Mouse (Mus musculus): ENCODE measurements around the gene Rac3. TPM values are rescaled to one million over a fixed set of nuclear protein-coding genes. Genes with fewer than 3 reads are reported as not detected.
"Not testable (repeated sequence)": the region's sequence is repeated elsewhere in the genome, so short reads cannot be mapped to it uniquely, and the experiment has no call there.

The Rac3 gene
- polyA plus RNA-seq, 1 experiment from 2014 or later = 58.2 TPM

DNA sequence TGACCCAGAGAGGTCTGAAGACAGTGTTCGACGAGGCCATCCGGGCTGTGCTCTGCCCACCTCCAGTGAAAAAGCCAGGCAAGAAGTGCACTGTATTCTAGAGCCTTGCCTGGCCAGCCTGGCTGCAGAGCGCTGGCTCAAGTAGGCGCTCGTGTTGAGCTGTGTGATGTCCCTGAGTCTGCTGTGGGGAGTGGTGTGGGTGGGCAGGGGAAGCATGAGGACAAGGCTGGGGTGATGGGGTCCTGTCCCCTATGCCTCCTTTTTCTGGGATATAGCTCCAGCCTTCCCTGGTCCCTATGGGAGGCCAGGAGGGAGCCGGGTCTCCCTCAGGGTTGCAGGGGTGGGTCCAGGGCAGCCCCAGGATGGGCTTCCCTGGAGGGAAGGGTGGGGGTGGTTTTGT, 2.2 kb downstream of the Rac3 start:
- Histone ChIP-seq H3K27me3 (ENCODE audit: insufficient read depth, poor library complexity, severe bottlenecking) (peaks cover 58% of the 10 kb centered on the region), H3K9me3 (no peaks in the 10 kb centered on the region), H3K36me3 (peaks cover 27% of the 10 kb centered on the region), H3K27ac (no peak overlapping the region), H3K4me1 (replicated peaks) (peaks cover 40% of the 10 kb centered on the region), H3K4me3 (no peak overlapping the region)
- WGBS = 79% methylated on average over 7 of the region's 7 CpGs
- DNase-seq (ENCODE audit: low spot score) = no peak

DNA sequence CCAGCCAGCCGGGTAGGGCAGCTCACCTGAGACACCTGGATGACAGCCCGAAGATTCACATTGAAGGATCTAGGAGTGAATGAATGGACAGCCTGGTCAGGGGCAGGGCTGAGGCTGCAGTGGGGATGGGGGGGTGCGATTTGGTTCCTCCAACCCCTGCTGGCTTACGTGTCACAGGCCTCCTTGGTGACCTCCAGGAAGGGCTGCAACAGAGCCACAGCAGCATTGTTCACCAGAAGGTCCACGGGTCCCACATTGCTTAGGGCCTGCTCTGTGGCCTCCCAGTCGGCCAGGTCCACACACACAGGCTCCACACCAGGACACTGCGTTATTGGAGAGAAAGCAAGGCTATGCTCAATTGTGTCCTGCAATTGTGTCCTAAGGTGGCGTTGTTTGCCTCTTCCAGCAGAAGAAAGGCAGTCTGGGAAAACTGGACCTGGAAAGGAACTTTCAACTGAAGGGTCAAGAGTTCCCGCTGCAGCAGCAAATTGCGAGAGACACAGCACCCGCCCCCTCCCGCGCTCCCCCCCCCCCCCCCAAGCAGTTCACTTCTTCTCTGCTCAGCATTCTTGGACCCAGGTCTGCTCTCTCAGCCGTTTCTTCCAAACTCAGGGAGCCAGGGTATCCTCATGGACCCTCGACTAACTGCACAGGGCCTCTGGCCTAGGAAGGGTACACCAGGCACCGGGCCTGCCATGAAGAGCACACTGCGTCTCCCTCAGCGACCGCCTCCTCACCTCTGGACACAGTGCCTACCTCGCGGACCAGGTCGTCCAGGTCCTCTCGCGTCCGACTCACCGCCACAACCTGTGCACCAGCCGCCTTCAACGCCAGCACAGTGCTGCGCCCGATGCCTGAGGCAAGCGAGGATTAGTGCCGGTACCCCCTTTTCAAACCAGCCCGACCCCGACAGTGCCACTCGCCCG, 5.2 kb downstream of the Rac3 start:
- H3K9me3 ChIP-seq = no peaks in the 10 kb centered on the region
- peaks cover 38% of the 10 kb centered on the region for H3K4me1 ChIP-seq (replicated peaks)
- 15% methylated on average over 36 of the region's 36 CpGs for WGBS
- peak overlapping the region; percentile 68 for H3K4me3 ChIP-seq
- DNase-seq (ENCODE audit: low spot score) = no peak
- H3K27ac ChIP-seq = peak overlapping the region; percentile 66
- H3K27me3 ChIP-seq (ENCODE audit: insufficient read depth, poor library complexity, severe bottlenecking) = peaks cover 71% of the 10 kb centered on the region
- H3K36me3 ChIP-seq = 0 out of 2 replicates have a peak, but pooled peaks cover 9% of the 10 kb centered on the region

DNA sequence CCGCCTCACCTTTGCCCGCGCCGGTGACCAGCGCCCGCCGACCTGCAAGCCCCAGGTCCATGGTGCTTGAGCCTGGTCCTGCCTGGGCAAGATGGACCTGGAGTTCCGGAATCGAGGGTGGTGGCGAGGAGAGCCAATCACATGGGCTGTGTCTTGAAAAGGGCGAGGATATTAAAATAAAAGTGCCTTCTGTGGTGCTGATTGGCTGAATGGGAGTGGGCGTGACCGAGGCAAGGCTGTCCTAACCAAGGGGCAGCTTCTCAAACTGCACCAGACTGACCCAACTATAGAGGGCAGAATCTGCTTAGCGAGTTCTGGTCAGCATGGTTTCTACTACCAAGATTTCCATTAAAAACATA, 5.9 kb downstream of the Rac3 start, which contains the start of gene Dcxr:
TSS of gene Dcxr (minus strand) at position 113 of the 359 bp plus-strand sequence.
- Histone ChIP-seq H3K4me1 (replicated peaks) (peaks cover 32% of the 10 kb centered on the region), H3K4me3 (peak within 1 kb of the TSS; percentile 68), H3K9me3 (no peaks in the 10 kb centered on the region), H3K27me3 (ENCODE audit: insufficient read depth, poor library complexity, severe bottlenecking) (peaks cover 69% of the 10 kb centered on the region), H3K27ac (peak within 1 kb of the TSS; percentile 66), H3K36me3 (0 out of 2 replicates have a peak, but pooled peaks cover 9% of the 10 kb centered on the region)
- under 1% methylated on average over 14 of the region's 14 CpGs for WGBS
- peak; percentile 90 for DNase-seq (ENCODE audit: low spot score)

DNA sequence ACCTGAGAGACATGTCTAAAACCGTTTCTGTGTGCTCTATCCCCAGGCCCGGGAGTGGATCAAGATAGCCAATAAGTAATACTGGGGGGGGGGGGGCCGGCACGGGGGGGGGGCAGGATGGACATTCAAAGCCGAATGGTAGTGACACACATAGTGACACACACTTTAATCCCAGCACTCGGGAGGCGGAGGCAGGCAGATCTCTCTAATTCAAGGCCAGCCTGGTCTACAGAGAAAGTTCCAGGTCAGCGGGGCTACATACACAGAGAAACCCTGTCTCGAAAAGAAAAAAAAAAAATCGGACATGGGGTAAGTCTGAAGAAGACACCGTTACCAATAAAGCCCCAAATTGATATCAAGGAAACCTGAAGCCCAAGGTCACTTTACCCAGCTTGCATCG, 6.3 kb downstream of the Rac3 start:
- H3K36me3 ChIP-seq = 0 out of 2 replicates have a peak, but pooled peaks cover 9% of the 10 kb centered on the region
- H3K27ac ChIP-seq = no peak overlapping the region
- H3K4me3 ChIP-seq = peak overlapping the region; percentile 68; the same call in 1 of the 2 replicates
- 62% methylated on average over 12 of the region's 12 CpGs for WGBS
- no peaks in the 10 kb centered on the region for H3K9me3 ChIP-seq
- DNase-seq (ENCODE audit: low spot score) = no peak
- peaks cover 65% of the 10 kb centered on the region for H3K27me3 ChIP-seq (ENCODE audit: insufficient read depth, poor library complexity, severe bottlenecking)
- peaks cover 28% of the 10 kb centered on the region for H3K4me1 ChIP-seq (replicated peaks)

DNA sequence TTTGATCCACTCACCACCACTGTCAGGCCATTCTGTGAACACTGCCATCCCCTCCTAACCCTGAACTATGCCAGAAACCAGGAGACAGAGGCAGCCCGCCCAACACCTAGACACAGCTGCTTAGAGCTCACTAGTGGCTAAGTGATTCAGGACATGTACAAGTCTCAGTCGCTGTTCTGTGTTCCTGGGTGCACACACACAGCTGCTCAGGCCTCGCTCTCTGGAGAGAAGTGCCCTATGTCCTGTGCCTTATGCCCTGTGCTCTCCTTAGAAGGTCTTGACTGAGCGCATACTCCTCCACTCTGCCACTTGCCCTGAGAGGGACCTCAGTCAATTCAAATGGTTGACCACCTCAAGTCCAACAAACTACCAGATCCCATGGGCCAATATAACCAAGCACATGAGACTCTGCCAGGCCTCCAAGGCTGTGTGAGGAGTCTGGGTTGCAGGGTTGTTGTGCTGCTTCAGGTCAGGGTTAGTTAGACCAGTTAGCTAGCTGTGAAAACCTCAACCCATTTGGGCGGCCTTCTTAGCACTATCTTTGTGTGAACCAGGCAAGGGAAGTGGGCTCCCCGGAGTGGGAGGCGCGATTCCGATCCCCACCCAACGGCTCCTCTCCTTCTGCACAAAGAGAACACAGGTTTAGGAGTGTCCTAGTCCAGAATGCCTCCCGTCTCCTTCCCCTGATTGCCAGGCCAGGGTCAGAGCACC, 7.4 kb downstream of the Rac3 start:
- Histone ChIP-seq H3K4me1 (replicated peaks) (peaks cover 26% of the 10 kb centered on the region), H3K36me3 (0 out of 2 replicates have a peak, but pooled peaks cover 5% of the 10 kb centered on the region), H3K9me3 (no peaks in the 10 kb centered on the region), H3K27me3 (ENCODE audit: insufficient read depth, poor library complexity, severe bottlenecking) (peaks cover 58% of the 10 kb centered on the region), H3K27ac (peak overlapping the region; percentile 64), H3K4me3 (peak overlapping the region; percentile 36)
- WGBS = 70% methylated on average over 11 of the region's 11 CpGs
- no peak for DNase-seq (ENCODE audit: low spot score)

DNA sequence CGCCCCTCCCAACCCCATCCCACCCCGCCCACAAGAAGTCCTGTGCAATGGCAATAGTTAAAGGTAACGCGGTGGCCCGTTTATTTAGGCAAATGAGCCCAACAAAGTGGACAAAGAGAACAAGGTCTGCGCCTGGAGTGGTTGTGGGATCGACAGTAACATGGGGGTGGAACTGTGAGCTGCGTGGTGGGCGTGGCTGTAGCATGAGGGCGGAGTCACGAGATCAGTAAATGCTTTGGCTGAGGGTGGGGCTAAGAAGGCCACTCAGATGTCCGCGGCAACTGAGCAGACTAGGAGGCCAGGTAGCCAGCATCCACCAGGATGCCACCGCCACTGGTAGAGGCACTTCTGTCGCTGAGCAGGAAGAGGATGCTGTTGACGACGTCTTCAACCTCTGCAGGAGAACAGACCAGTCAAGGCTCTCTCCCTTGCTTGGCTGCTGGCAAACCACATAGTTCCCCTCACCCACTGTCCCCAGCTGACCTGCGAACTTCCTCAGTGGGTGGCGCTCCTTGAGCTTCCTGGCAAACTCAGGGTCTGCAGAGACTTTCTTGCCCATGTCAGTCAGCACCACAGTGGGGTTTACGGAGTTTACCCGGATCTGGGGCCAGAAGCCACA, 8.3 kb downstream of the Rac3 start:
- 2% methylated on average over 17 of the region's 21 CpGs for WGBS
- peak overlapping the region; percentile 64 for H3K27ac ChIP-seq
- peak; percentile 56 for DNase-seq (ENCODE audit: low spot score)
- not testable (repeated sequence) for H3K9me3 ChIP-seq, H3K36me3 ChIP-seq
- H3K27me3 ChIP-seq (ENCODE audit: insufficient read depth, poor library complexity, severe bottlenecking) = peaks cover 57% of the 10 kb centered on the region
- H3K4me3 ChIP-seq = peak overlapping the region; percentile 36
- H3K4me1 ChIP-seq (replicated peaks) = peaks cover 26% of the 10 kb centered on the region

DNA sequence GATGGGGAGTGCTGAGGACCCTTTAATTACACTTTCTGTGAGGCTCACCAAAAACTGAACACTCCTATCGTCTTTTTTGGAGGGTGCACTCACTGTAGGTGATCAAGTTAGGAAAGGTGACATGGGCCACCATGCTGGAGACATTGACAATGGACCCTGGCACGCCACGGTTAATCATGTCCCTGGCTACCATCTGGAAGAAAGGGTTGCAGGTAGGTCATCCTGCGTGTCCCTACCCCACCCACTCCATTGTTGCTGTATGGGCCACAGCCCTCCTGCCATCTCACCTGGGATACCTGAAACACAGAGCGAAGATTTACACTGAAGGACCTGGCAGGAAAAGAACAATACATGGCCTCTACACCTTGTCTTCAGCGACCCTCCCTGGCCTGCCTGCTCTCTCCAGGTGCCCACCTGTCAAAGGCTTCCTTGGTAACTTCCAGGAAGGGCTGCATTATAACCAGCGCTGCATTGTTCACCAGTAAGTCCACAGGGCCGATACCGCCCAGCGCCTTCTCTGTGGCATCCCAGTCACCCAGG, 9.1 kb downstream of the Rac3 start:
- Histone ChIP-seq H3K27ac (no peak overlapping the region), H3K4me3 (no peak overlapping the region), H3K27me3 (ENCODE audit: insufficient read depth, poor library complexity, severe bottlenecking) (peaks cover 51% of the 10 kb centered on the region), H3K9me3 (no peaks in the 10 kb centered on the region), H3K36me3 (0 out of 2 replicates have a peak, but pooled peaks cover 2% of the 10 kb centered on the region), H3K4me1 (replicated peaks) (peaks cover 26% of the 10 kb centered on the region)
- 87% methylated on average over 10 of the region's 10 CpGs for WGBS
- no peak for DNase-seq (ENCODE audit: low spot score)

DNA sequence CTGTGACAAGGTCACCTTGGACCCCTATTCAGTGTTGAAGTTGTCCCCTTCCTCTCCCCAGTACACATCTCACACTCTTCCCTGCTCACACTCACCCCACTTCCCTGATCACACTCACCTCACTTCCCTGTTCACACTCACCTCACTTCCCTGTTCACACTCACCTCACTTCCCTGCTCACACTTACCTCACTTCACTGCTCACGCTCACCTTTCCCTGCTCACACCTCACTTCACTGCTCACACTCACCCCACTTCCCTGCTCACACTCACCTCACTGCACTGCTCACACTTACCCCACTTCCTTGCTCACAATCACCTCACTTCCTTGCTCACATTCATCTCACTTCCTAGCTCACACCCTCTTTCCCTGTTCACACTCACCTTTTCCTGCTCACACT, 10.1 kb downstream of the Rac3 start:
- 97% methylated on average over 1 of the region's 1 CpGs for WGBS
- no peak overlapping the region for H3K4me3 ChIP-seq
- peaks cover 21% of the 10 kb centered on the region for H3K4me1 ChIP-seq (replicated peaks)
- H3K9me3 ChIP-seq = no peaks in the 10 kb centered on the region
- no peak overlapping the region for H3K27ac ChIP-seq
- H3K27me3 ChIP-seq (ENCODE audit: insufficient read depth, poor library complexity, severe bottlenecking) = peaks cover 41% of the 10 kb centered on the region
- H3K36me3 ChIP-seq = no peaks in the 10 kb centered on the region
- no peak for DNase-seq (ENCODE audit: low spot score)

DNA sequence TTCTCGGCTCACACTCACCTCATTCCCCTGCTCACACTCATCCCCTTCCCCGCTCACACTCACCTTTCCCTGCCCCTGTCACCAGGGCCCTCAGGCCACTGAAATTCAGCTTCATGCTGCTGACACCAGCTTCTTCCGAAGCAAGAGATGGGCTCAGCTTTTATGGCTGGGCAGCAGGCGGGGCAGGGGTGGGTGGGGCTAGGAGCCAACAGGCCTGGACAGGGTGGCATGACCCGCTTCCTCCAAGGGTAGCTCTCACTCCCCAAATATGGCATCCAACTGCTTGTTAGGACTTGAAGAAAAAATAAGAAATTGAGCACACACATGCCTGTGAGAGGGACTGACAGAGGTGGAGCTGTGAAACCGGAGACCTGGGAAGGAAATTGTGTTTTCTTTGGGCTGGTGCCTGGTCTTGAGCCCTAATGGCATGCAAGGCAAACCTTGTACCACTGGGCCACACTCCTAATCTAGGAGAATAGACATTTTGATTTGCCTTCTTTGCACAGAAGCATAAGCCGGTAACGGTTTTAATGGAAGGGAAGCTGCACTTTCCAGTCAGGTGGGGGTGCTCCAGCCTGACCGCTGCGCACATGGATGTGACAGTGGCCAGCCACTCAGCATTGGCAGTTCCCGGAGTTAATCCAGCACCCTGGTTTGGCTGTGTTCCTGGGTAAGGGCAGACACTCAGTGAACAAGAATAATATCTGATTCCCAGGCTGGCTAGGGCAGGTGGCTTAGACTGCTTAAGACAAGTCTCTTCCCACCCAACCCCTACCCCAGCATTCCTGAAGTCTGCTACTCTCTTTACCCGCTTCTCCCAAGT, 10.8 kb downstream of the Rac3 start, which contains the start of gene Cbr2:
TSS of gene Cbr2 (minus strand) at position 257 of the 823 bp plus-strand sequence.
- Histone ChIP-seq H3K4me3 (no peak within 1 kb of the TSS), H3K27me3 (ENCODE audit: insufficient read depth, poor library complexity, severe bottlenecking) (peaks cover 39% of the 10 kb centered on the region), H3K27ac (no peak within 1 kb of the TSS), H3K4me1 (replicated peaks) (peaks cover 15% of the 10 kb centered on the region), H3K36me3 (no peaks in the 10 kb centered on the region), H3K9me3 (no peaks in the 10 kb centered on the region)
- DNase-seq (ENCODE audit: low spot score) = no peak
- 81% methylated on average over 12 of the region's 12 CpGs for WGBS

DNA sequence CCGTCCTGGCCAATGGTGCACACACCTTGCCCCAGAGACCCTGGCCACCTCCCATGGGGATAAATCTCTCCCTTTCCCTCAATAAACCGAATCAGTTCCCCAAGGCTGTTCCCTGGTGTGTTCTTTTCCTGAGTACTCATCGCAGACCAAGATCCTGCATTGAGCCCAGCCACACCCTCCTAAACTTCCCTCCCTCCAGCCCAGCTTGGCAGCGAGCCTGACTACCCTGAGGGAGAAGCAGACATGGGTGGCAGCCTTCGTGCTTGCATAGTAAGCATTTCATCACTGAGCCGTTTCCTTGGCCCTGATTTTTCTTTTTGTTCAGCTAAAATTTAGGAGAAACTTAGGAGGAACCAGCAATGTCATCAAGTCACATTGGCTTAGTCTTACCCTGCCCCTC, 12.3 kb downstream of the Rac3 start:
- 63% methylated on average over 6 of the region's 6 CpGs for WGBS
- no peak overlapping the region for H3K4me3 ChIP-seq
- peaks cover 32% of the 10 kb centered on the region for H3K27me3 ChIP-seq (ENCODE audit: insufficient read depth, poor library complexity, severe bottlenecking)
- DNase-seq (ENCODE audit: low spot score) = no peak
- H3K9me3 ChIP-seq = no peaks in the 10 kb centered on the region
- H3K4me1 ChIP-seq (replicated peaks) = peaks cover 10% of the 10 kb centered on the region
- H3K27ac ChIP-seq = no peak overlapping the region
- H3K36me3 ChIP-seq = no peaks in the 10 kb centered on the region

DNA sequence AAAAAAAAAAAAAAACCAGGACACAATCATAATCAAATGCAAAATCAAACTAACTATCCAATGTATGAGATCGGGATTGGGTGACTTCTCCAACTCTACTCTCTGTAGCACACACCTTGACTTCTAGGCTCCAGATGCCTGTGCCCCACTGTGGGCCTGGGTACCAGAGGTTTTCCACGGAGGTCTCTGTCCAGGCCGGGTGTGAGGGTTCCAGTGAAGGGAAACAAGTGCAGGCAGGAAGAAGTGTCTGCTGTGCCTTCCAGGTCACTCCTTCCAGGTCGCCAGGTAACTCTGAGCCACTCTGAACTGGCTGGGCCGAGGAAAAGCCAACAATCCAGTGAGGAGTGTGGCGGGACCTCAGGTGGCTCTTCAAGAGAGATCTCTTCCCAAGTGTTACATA, 15.2 kb downstream of the Rac3 start:
- no peak for DNase-seq (ENCODE audit: low spot score)
- Histone ChIP-seq H3K27me3 (ENCODE audit: insufficient read depth, poor library complexity, severe bottlenecking) (peaks cover 9% of the 10 kb centered on the region; the same call in 1 of the 2 replicates), H3K36me3 (no peaks in the 10 kb centered on the region), H3K27ac (no peak overlapping the region), H3K4me1 (replicated peaks) (no peaks in the 10 kb centered on the region), H3K9me3 (no peaks in the 10 kb centered on the region), H3K4me3 (no peak overlapping the region)
- 75% methylated on average over 6 of the region's 6 CpGs for WGBS

DNA sequence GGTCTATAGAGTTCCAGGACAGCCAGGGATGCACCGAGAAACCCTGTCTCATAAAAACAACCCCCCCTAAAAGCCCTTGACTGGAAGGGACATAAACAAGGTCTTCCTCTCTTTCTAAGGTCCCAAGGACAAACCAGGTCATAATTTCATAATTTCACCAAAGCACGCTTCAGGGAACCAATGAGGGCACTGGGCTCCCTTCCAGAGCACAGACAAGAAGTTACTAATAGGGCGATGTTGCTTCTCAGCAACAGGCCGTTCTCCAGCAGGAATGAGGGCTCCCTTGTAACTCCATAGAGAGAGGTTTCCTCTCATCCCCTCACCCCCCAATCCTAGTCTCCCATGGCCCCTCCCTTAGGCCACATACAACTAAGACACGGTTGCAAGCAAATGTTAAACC, 19.7 kb downstream of the Rac3 start:
- no peak overlapping the region for H3K4me3 ChIP-seq
- no peaks in the 10 kb centered on the region for H3K27me3 ChIP-seq (ENCODE audit: insufficient read depth, poor library complexity, severe bottlenecking)
- WGBS = 92% methylated on average over 5 of the region's 5 CpGs
- H3K27ac ChIP-seq = no peak overlapping the region
- H3K4me1 ChIP-seq (replicated peaks) = no peaks in the 10 kb centered on the region
- no peaks in the 10 kb centered on the region for H3K9me3 ChIP-seq
- no peaks in the 10 kb centered on the region for H3K36me3 ChIP-seq
- DNase-seq (ENCODE audit: low spot score) = no peak
